Mouse (Mus musculus) skeletal muscle tissue, adult 2 months (tissue): Measurements from ENCODE around the gene Gm10234.

Experiments used
- DNase-seq: peaks from one replicate; pipeline ENCODE4 v3.0.0-alpha.2; 2012; ENCODE audit warnings: low read depth, low spot score

Gene Gm10234

DNA sequence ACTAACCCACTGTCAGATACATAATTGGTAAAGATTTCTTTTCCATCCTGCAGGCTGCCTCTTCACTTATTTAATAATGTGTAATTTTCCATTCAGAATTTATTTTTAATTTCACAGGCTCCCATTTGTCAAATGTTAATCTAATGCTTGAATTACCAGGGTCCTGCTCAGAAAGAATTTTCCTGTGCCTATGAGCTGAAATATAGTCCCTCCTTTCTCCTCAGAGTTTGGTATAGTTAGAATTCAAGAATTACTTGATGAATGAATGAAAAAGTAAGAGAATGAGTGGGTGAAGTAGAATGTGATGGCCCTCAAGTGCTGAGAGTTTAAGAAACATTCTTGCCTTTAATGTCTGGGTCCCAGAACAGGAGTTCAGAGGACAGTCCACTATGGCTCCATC is at the start of gene Gm10234:
TSS of gene Gm10234 (plus strand) at position 301 of the 400 bp plus-strand sequence.
- no peak for DNase-seq

DNA sequence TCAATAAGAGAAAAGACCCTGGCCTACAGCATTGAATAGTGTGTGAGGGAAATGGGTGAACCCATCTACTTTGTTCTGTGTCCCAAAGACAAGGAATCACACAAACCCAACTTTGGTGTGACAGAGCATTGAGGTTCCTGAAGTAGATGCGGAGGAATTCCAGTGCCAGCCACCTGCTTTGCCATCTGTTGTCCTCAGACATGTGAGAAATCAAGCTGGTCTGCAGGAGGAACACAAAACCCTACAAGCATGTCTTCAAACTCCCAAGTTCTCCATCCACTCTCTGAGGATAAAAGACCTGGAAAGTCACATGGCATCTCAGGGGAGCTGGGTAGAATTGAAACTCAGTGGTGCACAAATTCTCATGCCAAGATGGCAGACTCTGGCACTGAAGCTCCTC is 44.3 kb upstream of the Gm10234 start:
- no peak for DNase-seq

DNA sequence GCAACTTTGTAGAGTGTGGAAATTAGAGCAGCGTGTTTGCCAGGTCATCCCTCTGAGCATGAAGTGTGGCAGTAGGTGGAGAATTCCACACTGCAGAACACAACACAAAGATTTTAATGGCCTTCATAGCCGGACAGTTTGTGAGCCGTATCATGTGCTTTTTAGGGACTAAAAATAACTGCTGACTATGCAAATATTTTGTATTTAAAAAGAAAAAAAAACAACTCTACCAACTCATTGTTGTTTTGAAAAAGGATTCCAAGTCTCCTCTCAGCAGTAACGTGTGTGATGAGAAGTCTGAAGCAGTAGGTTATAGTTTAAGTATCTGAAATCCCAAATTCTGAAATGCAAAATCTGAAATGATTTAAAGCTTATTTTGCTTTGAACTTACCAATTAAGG is 25.9 kb upstream of the Gm10234 start:
- DNase-seq: no peak

DNA sequence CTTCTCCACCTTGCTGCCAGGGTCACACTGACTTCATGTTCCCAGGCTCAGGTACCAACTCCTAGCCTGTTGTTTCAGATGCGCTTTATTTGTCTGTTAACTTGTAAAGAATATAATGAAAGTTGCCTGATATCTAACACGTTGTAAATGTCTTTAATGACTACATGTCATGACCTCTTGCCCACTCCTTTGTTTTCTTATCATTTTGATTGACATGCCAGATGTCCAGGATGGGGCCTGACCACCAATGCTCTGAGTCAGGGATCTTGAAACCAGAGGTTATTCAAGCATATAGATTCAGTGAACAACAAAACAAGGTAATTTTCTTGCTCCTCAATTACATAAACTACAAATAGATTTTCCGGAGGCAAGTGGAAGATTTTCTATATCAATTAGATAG is 23.5 kb upstream of the Gm10234 start:
- no peak for DNase-seq

DNA sequence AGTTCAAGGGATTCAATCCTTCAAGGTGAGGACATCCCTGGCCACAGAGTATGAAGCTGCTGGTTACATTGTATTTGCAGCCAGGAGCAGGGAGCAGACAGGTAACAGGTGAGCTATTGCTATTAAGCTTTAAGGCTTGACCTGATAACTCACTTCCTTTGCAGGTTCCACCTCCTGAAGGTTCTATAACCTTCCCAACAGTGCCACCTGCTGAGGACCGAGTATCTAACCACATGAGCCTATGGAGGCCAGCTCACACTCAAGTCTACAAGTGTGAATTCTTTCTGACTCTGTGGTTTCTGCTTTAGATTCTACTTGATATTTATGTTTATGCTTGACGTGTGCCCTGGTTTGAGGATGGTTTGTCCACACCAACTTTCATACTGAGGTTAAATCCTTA is 21.3 kb upstream of the Gm10234 start:
- no peak for DNase-seq

DNA sequence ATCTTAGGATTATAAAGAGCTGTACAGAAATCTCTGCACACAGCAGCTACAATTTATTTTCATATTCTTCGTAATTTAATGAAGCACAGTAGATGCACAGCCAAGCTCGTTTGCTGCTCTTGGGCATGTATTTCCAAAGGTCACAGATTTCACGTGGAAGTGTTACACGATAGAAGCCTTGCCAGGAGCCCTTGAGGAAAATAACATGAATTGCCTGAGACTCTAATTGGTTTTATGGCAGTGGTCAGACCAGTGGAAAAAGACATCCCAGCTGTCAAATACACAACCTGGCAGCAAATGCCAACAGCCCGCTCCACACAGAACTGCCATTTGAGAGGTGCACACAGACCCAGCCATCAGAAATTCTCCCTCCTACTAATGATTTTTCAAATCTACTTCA is 9.3 kb downstream of the Gm10234 start:
- no peak for DNase-seq

DNA sequence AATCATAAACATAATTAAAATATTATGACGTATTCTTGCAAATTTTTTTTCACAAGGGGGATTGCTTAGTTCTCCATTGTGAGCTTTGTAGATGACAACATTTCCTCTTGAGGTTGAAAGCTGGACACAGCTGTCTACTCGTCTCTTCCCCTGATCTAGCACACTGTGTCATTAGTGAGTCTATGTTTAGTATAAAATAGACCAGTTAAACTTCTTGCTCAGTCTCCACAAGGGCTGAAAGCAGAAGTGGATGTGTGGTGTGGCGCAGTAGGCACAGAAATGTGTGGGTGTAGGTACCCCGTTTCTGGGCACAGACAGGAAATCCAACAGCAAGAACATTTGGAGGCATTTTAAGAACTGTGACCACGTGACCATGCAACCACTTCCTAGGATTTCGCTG is 12.9 kb downstream of the Gm10234 start:
- DNase-seq: peak; percentile 2

DNA sequence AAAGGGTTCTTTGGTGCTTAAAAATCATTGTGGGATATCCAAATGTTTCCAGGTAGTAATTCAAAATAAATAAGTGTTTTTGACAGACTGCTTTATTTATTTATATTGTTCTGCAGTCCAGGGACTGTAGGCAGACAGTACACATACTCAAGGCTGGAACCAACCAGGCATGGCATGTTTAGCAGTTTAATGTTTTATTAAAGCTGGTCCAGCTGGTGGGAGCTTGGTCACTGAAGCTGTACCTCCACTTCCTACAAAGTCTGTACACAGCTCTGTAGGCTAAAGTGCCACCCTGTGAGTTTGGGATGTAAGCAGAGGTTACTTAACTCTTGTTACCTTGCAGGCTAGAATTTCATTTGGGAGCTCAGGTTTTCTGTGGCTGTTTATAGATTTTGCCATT is 27.5 kb downstream of the Gm10234 start:
- no peak for DNase-seq

DNA sequence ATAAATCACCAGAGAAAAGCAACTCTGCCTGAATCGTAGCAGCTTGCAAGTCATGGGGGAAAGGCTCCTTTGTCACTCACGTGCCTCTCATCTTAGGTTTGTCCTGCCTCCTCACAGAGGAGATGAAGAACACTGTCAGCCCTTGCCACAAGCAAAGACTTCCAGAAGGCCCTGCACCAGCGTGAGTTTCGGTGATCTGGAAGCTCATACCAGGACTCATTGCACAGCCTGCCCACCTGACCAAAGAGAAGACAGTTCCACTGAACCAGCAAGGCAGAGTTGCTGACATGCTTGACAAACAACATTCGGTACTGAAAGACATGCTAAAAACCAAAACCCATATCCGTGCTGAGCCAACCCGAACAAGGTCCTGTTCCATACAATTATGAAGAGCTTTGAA is 31.1 kb downstream of the Gm10234 start:
- no peak for DNase-seq

DNA sequence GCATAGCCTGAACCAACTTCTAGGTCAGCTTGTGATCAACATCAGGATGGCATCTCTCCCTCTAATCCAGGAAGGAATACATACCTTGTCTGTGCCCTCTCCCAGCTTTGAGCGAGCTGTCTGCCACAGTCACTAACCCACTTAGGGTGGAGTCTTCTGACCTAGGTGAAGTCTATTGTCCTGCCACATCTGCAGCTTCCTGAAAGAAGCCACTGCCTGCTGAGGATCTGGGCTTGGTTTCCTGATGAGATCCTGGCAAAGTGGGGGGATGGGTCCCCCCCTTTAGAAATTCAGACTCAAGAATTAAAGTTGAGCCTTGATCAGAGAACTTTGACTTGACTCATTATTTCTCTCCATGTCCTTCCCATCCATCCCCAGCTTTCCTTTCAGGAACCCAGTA is 32.0 kb downstream of the Gm10234 start:
- no peak for DNase-seq

DNA sequence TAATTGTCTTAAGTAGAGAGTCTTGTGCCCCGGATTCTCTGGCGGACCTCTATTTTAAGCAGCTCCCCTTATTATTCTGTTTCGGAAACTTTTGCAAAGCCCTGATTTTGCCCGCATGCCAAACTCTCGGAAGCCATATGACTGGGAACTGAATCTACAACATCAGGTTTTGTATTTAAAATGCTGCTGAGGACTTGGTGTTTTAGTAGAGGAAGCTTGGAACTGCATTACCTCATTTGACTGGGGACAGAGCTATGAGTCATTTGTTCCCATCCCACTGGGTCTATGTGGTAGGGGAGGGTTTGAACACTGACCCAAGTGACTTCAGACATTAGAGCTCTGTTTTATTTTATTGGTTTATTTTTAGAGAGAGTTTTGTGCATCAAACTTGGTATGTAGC is 38.2 kb downstream of the Gm10234 start:
- DNase-seq: peak; percentile 25

DNA sequence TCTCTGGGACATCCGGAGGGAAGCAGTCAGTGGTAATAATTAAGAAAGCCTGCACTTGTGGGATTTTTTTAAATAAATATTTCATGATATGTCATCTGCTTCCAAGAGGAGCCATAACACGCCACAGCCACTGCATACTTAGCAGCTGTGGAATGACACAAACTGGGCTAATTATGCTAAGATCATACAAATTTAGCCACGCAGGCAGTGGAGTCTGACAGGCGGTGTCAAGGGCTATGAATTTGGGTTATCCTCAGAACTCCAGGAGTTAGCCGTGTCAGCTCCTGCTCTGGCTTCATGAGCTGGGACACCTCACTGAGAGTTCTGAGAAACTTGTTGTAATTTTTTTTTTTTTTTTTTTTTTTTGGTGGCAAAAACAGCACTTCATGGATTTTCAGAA is 40.8 kb downstream of the Gm10234 start:
- DNase-seq: no peak

DNA sequence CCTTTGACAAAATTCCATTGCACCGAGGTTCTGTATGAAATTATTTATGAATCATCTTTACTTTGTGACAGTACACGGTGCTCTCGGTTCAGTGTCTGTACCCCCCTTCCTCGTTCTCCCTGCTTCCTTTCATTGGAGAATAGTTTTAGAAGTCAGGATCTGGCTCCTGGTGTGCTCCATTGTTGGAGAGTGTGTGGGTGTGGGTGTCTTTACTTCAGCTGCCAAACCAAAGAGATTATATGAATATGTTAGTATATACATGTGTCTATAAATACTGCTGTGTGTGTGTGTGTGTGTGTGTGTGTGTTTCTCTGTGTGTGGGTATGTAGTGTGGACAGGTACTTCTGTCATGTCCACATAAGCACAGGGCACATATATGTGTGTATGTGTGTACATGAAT is 49.9 kb downstream of the Gm10234 start:
- DNase-seq: no peak
